Mouse (Mus musculus): ENCODE data around the gene Dusp5. TPM values are rescaled to one million over a fixed set of nuclear protein-coding genes. Genes with fewer than 3 reads are reported as not detected.
"Not testable (repeated sequence)": the region's sequence is repeated elsewhere in the genome, so short reads cannot be mapped to it uniquely, and the experiment has no call there.

The Dusp5 gene
- polyA plus RNA-seq, 2 experiments = 1.3 to 1.9 TPM

- WGBS (ENCODE audit: insufficient replicate concordance) = 68% methylated on average over 11 of the region's 11 CpGs
- no peak for ATAC-seq (ENCODE audit: insufficient read depth)
- TF ChIP-seq EP300 (IDR thresholded peaks at IDR 0.05; ENCODE audit: low read depth) = no peak
- no peak for TF ChIP-seq CTCF (IDR thresholded peaks at IDR 0.05; ENCODE audit: low read depth)
- no peaks in the 10 kb centered on the region for H3K9me3 ChIP-seq (ENCODE audit: control insufficient read depth, low read length)
- no peaks in the 10 kb centered on the region for H3K27me3 ChIP-seq (ENCODE audit: control insufficient read depth, insufficient read depth, low read length)
- no peak overlapping the region for H3K27ac ChIP-seq
- no peaks in the 10 kb centered on the region for H3K36me3 ChIP-seq (replicated peaks; ENCODE audit: control insufficient read depth, insufficient read depth, low read depth)
- H3K4me2 ChIP-seq (ENCODE audit: low read depth) = no peak overlapping the region
- H3K9ac ChIP-seq (replicated peaks) = no peak overlapping the region
- no peak overlapping the region for H3K4me3 ChIP-seq (ENCODE audit: insufficient read depth in 1 of 2, low read depth in 2 of 2, low read length in 2 of 2)
- no peak for DNase-seq (ENCODE audit: low read depth in 3 of 3, low spot score in 3 of 3)
- peaks cover 0 to 8% of the 10 kb centered on the region in 2 experiments; a peak in 1 of 4 replicates for H3K4me1 ChIP-seq (replicated peaks; ENCODE audit: control insufficient read depth in 2 of 2, insufficient read depth in 2 of 2, low read length in 1 of 2)
Measured at GRCm38 (mm10) chr19:53577025-53577800, 48.3 kb downstream of the Dusp5 start.

GRCm38 (mm10) chr19:53578597-53579252 lies 49.8 kb downstream of the Dusp5 start:
- Histone ChIP-seq H3K27me3 (ENCODE audit: control insufficient read depth, insufficient read depth, low read length) (no peaks in the 10 kb centered on the region), H3K4me3 (ENCODE audit: insufficient read depth in 1 of 2, low read depth in 2 of 2, low read length in 2 of 2) (no peak overlapping the region), H3K36me3 (replicated peaks; ENCODE audit: control insufficient read depth, insufficient read depth, low read depth) (no peaks in the 10 kb centered on the region), H3K4me1 (replicated peaks; ENCODE audit: control insufficient read depth in 2 of 2, insufficient read depth in 2 of 2, low read length in 1 of 2) (peaks cover 0 to 8% of the 10 kb centered on the region in 2 experiments; a peak in 1 of 4 replicates), H3K27ac (no peak overlapping the region), H3K4me2 (ENCODE audit: low read depth) (no peak overlapping the region), H3K9ac (replicated peaks) (no peak overlapping the region), H3K9me3 (ENCODE audit: control insufficient read depth, low read length) (no peaks in the 10 kb centered on the region)
- ATAC-seq (ENCODE audit: insufficient read depth) = no peak
- DNase-seq (ENCODE audit: low read depth in 3 of 3, low spot score in 3 of 3) = peak in 2 of 3 experiments; percentile 47 to 50
- TF ChIP-seq EP300 (IDR thresholded peaks at IDR 0.05; ENCODE audit: low read depth) (no peak), CTCF (IDR thresholded peaks at IDR 0.05; ENCODE audit: low read depth) (peak; percentile 83)
- WGBS (ENCODE audit: insufficient replicate concordance) = 8% methylated on average over 8 of the region's 8 CpGs

- H3K4me1 ChIP-seq (replicated peaks; ENCODE audit: control insufficient read depth in 2 of 2, insufficient read depth in 2 of 2, low read length in 1 of 2); ATAC-seq (ENCODE audit: insufficient read depth); H3K27ac ChIP-seq; H3K9me3 ChIP-seq (ENCODE audit: control insufficient read depth, low read length); H3K36me3 ChIP-seq (replicated peaks; ENCODE audit: control insufficient read depth, insufficient read depth, low read depth); H3K4me3 ChIP-seq (ENCODE audit: insufficient read depth in 1 of 2, low read depth in 2 of 2, low read length in 2 of 2); DNase-seq (ENCODE audit: low read depth in 3 of 3, low spot score in 3 of 3); H3K4me2 ChIP-seq (ENCODE audit: low read depth); H3K27me3 ChIP-seq (ENCODE audit: control insufficient read depth, insufficient read depth, low read length); H3K9ac ChIP-seq (replicated peaks): not testable (repeated sequence)
- 73% methylated on average over 8 of the region's 8 CpGs for WGBS (ENCODE audit: insufficient replicate concordance)
Measured at GRCm38 (mm10) chr19:53580271-53580670, 51.4 kb downstream of the Dusp5 start.

GRCm38 (mm10) chr19:53587686-53588085 lies 58.8 kb downstream of the Dusp5 start:
- not testable (repeated sequence) for H3K4me2 ChIP-seq (ENCODE audit: low read depth); H3K4me1 ChIP-seq (replicated peaks; ENCODE audit: control insufficient read depth in 2 of 2, insufficient read depth in 2 of 2, low read length in 1 of 2); H3K4me3 ChIP-seq (ENCODE audit: insufficient read depth in 1 of 2, low read depth in 2 of 2, low read length in 2 of 2); H3K27ac ChIP-seq; H3K9ac ChIP-seq (replicated peaks); H3K36me3 ChIP-seq (replicated peaks; ENCODE audit: control insufficient read depth, insufficient read depth, low read depth); DNase-seq (ENCODE audit: low read depth in 3 of 3, low spot score in 3 of 3); H3K27me3 ChIP-seq (ENCODE audit: control insufficient read depth, insufficient read depth, low read length); H3K9me3 ChIP-seq (ENCODE audit: control insufficient read depth, low read length); ATAC-seq (ENCODE audit: insufficient read depth)
- WGBS (ENCODE audit: insufficient replicate concordance) = 66% methylated on average over 3 of the region's 3 CpGs

- not testable (repeated sequence) for H3K36me3 ChIP-seq (replicated peaks; ENCODE audit: control insufficient read depth, insufficient read depth, low read depth); H3K4me1 ChIP-seq (replicated peaks; ENCODE audit: control insufficient read depth in 2 of 2, insufficient read depth in 2 of 2, low read length in 1 of 2); DNase-seq (ENCODE audit: low read depth in 3 of 3, low spot score in 3 of 3); ATAC-seq (ENCODE audit: insufficient read depth); H3K9ac ChIP-seq (replicated peaks); H3K9me3 ChIP-seq (ENCODE audit: control insufficient read depth, low read length); H3K4me3 ChIP-seq (ENCODE audit: insufficient read depth in 1 of 2, low read depth in 2 of 2, low read length in 2 of 2); H3K27me3 ChIP-seq (ENCODE audit: control insufficient read depth, insufficient read depth, low read length); H3K4me2 ChIP-seq (ENCODE audit: low read depth); H3K27ac ChIP-seq
- WGBS (ENCODE audit: insufficient replicate concordance) = 87% methylated on average over 7 of the region's 7 CpGs
Measured at GRCm38 (mm10) chr19:53588968-53589367, 60.1 kb downstream of the Dusp5 start, which contains the start of gene Nutf2-ps1. Nutf2-ps1 (minus strand) TSS chr19:53589068.

Other genes with a start within 250 kb of the Dusp5 start
- 11.1 and 16.5 TPM in 2 replicates for gene Mxi1, start 218.6 kb upstream of the Dusp5 start, polyA plus RNA-seq (2012; rRNA removed)
- gene Mxi1, start 218.6 kb upstream of the Dusp5 start, polyA plus RNA-seq (2014; fragmentation: Nextera tagmentation; extraction: Ambion mirVana) = 27.7 and 33.1 TPM in 2 replicates
- not detected in 2 replicates for gene Gm10197, start 157.3 kb upstream of the Dusp5 start, polyA plus RNA-seq (2012; rRNA removed)
- 3.0 TPM in 1 of 2 replicates, not detected in the other for gene Gm10197, start 157.3 kb upstream of the Dusp5 start, polyA plus RNA-seq (2014; fragmentation: Nextera tagmentation; extraction: Ambion mirVana)
- gene Smndc1, start 138.5 kb upstream of the Dusp5 start, polyA plus RNA-seq (2012; rRNA removed) = 5.7 and 11.5 TPM in 2 replicates
- gene Smndc1, start 138.5 kb upstream of the Dusp5 start, polyA plus RNA-seq (2014; fragmentation: Nextera tagmentation; extraction: Ambion mirVana) = 17.4 and 22.1 TPM in 2 replicates
- 45.0 and 105 TPM in 2 replicates for gene Nutf2-ps1, start 60.0 kb downstream of the Dusp5 start, polyA plus RNA-seq (2012; rRNA removed)
- gene Nutf2-ps1, start 60.0 kb downstream of the Dusp5 start, polyA plus RNA-seq (2014; fragmentation: Nextera tagmentation; extraction: Ambion mirVana) = 167 and 188 TPM in 2 replicates
- gene Smc3, start 71.3 kb downstream of the Dusp5 start, polyA plus RNA-seq (2012; rRNA removed) = 12.5 and 25.2 TPM in 2 replicates
- gene Smc3, start 71.3 kb downstream of the Dusp5 start, polyA plus RNA-seq (2014; fragmentation: Nextera tagmentation; extraction: Ambion mirVana) = 30.3 and 38.0 TPM in 2 replicates
- 0.04 and 0.08 TPM in 2 replicates for gene Rbm20, start 148.2 kb downstream of the Dusp5 start, polyA plus RNA-seq (2012; rRNA removed)
- 0.18 TPM in 2 replicates for gene Rbm20, start 148.2 kb downstream of the Dusp5 start, polyA plus RNA-seq (2014; fragmentation: Nextera tagmentation; extraction: Ambion mirVana)